Mouse (Mus musculus) bone marrow macrophage, adult 2 months (primary cell): Measurements from ENCODE around the gene Rap1gap.

Experiments
- CTCF ChIP-seq: IDR thresholded peaks from 2 replicates; pipeline ENCODE4 v1.5.1; 2012; ENCODE audit warnings: low read depth, mild to moderate bottlenecking, low read length, moderate library complexity
- POLR2A ChIP-seq: IDR thresholded peaks from 2 replicates; pipeline ENCODE4 v1.6.1; 2012; ENCODE audit warnings: mild to moderate bottlenecking, low read depth, low read length, borderline replicate concordance

DNA sequence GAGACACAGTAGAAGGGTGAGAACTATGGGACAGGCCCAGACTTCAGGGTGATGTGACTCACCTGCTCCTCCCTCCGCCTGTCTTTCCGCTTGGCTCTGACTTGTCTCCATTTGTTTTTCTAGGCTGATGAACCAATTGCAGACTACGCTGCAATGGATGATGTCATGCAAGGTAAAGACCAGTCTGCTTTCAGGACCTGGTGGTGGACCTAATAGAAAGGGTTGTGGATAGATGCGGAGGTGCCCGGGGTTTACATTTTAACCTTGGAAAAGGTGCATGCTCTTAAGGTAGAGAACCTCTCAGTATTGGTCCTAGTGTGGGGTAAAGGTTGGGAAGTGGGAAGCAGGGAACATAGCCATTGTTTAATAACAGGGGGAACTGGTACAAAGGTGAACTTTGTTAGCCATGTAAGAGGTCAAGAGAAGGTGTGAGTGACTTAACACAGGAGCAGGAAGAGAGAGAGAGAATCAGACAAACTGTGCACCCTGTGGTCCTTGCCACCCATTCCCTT is 11.6 kb upstream of the Rap1gap start:
- TF ChIP-seq CTCF (no peak), POLR2A (no peak)
